Mouse (Mus musculus) liver, embryonic 14.5 days (tissue): ENCODE results near the gene Atxn1. TPM values are rescaled to one million over a fixed set of nuclear protein-coding genes. Genes with fewer than 3 reads are reported as not detected.

Source experiments
- ATAC-seq: fragments of 200-750 bp; cut with Nextera tagmentation; 2 replicates; pipeline ENCODE4 v1.8.0; 2017; ENCODE audit warnings: moderate number of reproducible peaks, mild to moderate bottlenecking, moderate library complexity; ENCODE audit not compliant: insufficient read depth
- DNase-seq, 3 experiments: peaks; one replicate each; pipeline ENCODE4 v3.0.0-alpha.2; 2012 to 2013; ENCODE audit warnings: low read depth in 3 of 3, low spot score in 3 of 3
- H3K27ac ChIP-seq: fragments of 300-500 bp; sonication (generic); 2 replicates; pipeline ENCODE4 v1.5.1; 2014; ENCODE audit warnings: moderate library complexity, mild to moderate bottlenecking, control low read depth, inconsistent platforms
- H3K27me3 ChIP-seq: fragments of 300-500 bp; sonication (generic); 2 replicates; pipeline ENCODE4 v1.6.1; 2014; ENCODE audit warnings: mild to moderate bottlenecking, low read length, moderate library complexity; ENCODE audit not compliant: control insufficient read depth, insufficient read depth
- H3K36me3 ChIP-seq: fragments of 300-500 bp; sonication (generic); replicated peaks from 2 replicates; pipeline ENCODE4 v1.6.1; 2014; ENCODE audit warnings: low read depth; ENCODE audit not compliant: control insufficient read depth, insufficient read depth
- H3K4me1 ChIP-seq, 2 experiments: fragments of 200-500 bp in 1 of 2; fragments of 300-500 bp in 1 of 2; sonication (generic) in 1 of 2; replicated peaks; 2 replicates each; pipeline ENCODE4 v1.6.1; 2012 to 2014; ENCODE audit warnings: antibody characterized with exemption in 1 of 2, inconsistent platforms in 1 of 2, low read length in 1 of 2; ENCODE audit not compliant: control insufficient read depth in 2 of 2, insufficient read depth in 2 of 2
- H3K4me2 ChIP-seq: fragments of 300-500 bp; sonication (generic); 2 replicates; pipeline ENCODE4 v1.6.1; 2014; ENCODE audit warnings: low read depth, mild to moderate bottlenecking, control low read depth, moderate library complexity
- H3K4me3 ChIP-seq, 2 experiments: fragments of 200-500 bp in 1 of 2; fragments of 300-500 bp in 1 of 2; sonication (generic) in 1 of 2; 2 replicates each; pipeline ENCODE4 v1.5.1; 2012 to 2014; ENCODE audit warnings: low read depth in 2 of 2, low read length in 2 of 2, mild to moderate bottlenecking in 2 of 2, control low read depth in 1 of 2, inconsistent platforms in 1 of 2, moderate library complexity in 1 of 2; ENCODE audit not compliant: insufficient read depth in 1 of 2
- H3K9ac ChIP-seq: fragments of 300-500 bp; sonication (generic); replicated peaks from 2 replicates; pipeline ENCODE4 v1.6.1; 2014; ENCODE audit warnings: mild to moderate bottlenecking, control low read depth, moderate library complexity
- H3K9me3 ChIP-seq: fragments of 300-500 bp; sonication (generic); 2 replicates; pipeline ENCODE4 v1.6.1; 2016; ENCODE audit warnings: low read length, mixed read lengths; ENCODE audit not compliant: control insufficient read depth
- CTCF ChIP-seq: IDR thresholded peaks from 2 replicates; pipeline ENCODE4 v1.5.1; 2016; ENCODE audit warnings: antibody characterized with exemption, low read depth, control low read depth
- EP300 ChIP-seq: IDR thresholded peaks from 2 replicates; pipeline ENCODE4 v1.6.1; 2016; ENCODE audit warnings: antibody characterized with exemption, low read depth
- WGBS: fragments of 180-500 bp; shearing (Covaris S2); extraction: QIAGEN DNeasy Blood & Tissue Kit; methylation state at CpG from one replicate; pipeline ENCODE4 v1.1.7; 2014; ENCODE audit not compliant: insufficient replicate concordance; 5-methylcytosine and 5-hydroxymethylcytosine counted together
- polyA plus RNA-seq, 2 experiments: library from polyadenylated mRNA; depleted of rRNA in 1 of 2; stranded (reverse) in 1 of 2; unstranded in 1 of 2; fragments of >200 nt; fragmentation: Nextera tagmentation in 1 of 2; extraction: Ambion mirVana in 1 of 2; gene quantifications; 2 replicates each; pipeline versions ENCODE4 v1.2.1 to v1.2.3; 2012 to 2014

The Atxn1 gene
- polyA plus RNA-seq, 2 experiments: 1.0 to 1.2 TPM

DNA sequence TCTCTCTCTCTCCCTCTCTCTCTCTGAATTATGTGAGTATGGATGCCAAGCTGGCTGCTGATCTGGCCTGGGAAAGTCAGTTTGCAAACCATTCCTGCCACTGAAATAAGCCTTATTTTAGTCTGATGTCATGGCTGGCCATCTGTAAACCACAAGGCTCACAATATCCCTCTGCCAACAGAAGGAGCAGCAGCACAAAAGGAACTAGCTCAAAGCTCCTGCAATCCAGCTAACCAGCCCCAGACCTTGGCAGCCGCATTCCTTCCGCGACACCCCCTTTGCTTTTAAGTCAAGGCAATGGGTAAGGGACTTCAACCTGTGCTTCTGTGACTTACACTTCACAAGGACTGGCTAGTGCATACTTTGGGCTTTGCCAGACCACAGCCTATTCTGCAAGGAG is 48.9 kb downstream of the Atxn1 start:
- Histone ChIP-seq H3K4me3 (no peak overlapping the region), H3K4me2 (no peak overlapping the region), H3K4me1 (peaks cover 3 to 17% of the 10 kb centered on the region in 2 experiments; a peak in 3 of 4 replicates), H3K27ac (no peak overlapping the region), H3K9ac (no peak overlapping the region), H3K36me3 (no peaks in the 10 kb centered on the region), H3K27me3 (no peaks in the 10 kb centered on the region), H3K9me3 (no peaks in the 10 kb centered on the region)
- no peak for TF ChIP-seq CTCF
- TF ChIP-seq EP300: no peak
- WGBS: 88% methylated on average over 3 of the region's 3 CpGs
- no peak for ATAC-seq
- no peak for DNase-seq

DNA sequence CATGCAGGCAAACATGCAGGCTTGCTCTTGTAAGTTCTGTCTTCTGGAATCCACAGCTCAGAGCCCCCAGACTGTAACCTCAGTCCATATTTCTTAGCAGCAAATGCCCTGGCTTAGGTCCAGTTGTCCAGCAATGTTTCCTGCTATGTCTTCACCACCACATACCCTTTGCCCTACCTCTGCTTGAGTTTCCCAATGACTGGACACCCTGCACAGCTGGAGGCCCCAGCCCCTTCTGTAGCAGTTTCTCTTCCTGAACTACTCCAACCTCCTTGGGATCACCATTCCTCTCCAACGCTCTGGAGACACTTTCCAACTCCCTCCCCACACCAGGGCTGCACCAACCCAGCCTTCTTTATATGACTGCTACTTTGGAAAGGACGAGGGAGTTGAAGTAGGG is 49.8 kb downstream of the Atxn1 start:
- WGBS: 49% methylated on average over 2 of the region's 2 CpGs
- H3K9ac ChIP-seq: no peak overlapping the region
- ATAC-seq (no peak), DNase-seq (no peak)
- H3K9me3 ChIP-seq: no peaks in the 10 kb centered on the region
- no peak overlapping the region for H3K27ac ChIP-seq
- no peak overlapping the region for H3K4me2 ChIP-seq
- TF ChIP-seq CTCF (no peak), EP300 (no peak)
- no peaks in the 10 kb centered on the region for H3K36me3 ChIP-seq
- peaks cover 3 to 17% of the 10 kb centered on the region in 2 experiments; a peak in 3 of 4 replicates for H3K4me1 ChIP-seq
- no peaks in the 10 kb centered on the region for H3K27me3 ChIP-seq
- H3K4me3 ChIP-seq: no peak overlapping the region

DNA sequence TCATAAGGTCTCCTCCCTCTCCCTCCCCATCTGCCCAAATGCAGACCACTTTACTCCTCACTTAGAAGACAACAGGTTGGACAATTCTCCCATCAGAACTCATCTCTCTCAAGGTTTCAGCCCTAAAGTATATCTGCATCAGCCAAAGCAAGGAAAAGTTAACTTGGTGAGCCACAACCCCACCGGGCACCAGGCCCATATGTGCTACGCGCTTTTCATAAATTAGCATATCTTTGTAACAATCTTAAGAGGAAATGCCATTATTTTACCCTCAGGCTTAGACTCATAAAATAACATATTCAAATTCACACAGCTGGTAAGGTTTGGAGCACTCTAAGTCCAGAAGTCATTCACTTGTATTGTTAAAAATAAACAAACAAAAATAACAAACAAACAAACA is 50.7 kb downstream of the Atxn1 start:
- Histone ChIP-seq H3K27ac (no peak overlapping the region), H3K4me2 (no peak overlapping the region), H3K9me3 (no peaks in the 10 kb centered on the region), H3K36me3 (no peaks in the 10 kb centered on the region), H3K4me1 (peaks cover 3 to 17% of the 10 kb centered on the region in 2 experiments; a peak in 3 of 4 replicates), H3K27me3 (no peaks in the 10 kb centered on the region), H3K4me3 (no peak overlapping the region), H3K9ac (no peak overlapping the region)
- 76% methylated on average over 3 of the region's 3 CpGs for WGBS
- TF ChIP-seq CTCF (no peak), EP300 (no peak)
- DNase-seq (no peak), ATAC-seq (no peak)

DNA sequence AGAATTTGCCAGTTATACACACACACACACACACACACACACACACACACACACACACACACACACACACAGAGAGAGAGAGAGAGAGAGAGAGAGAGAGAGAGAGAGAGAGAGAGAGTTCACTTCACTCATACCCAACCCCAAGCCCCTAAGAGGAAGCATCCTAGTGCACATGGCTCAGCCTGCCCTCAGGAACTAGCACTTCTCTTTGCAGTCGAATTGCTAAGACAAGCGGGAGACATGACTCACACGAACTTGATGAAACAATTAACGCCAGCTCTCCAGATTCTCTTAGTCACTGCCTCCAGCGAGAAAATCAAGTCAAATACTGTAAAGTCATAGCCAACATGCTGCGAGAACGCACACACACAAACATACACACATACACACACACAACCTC is 53.0 kb downstream of the Atxn1 start:
- Histone ChIP-seq H3K9ac (no peak overlapping the region), H3K27ac (no peak overlapping the region), H3K36me3 (no peaks in the 10 kb centered on the region), H3K27me3 (no peaks in the 10 kb centered on the region), H3K9me3 (no peaks in the 10 kb centered on the region), H3K4me3 (no peak overlapping the region), H3K4me2 (no peak overlapping the region), H3K4me1 (peaks cover 4 to 26% of the 10 kb centered on the region in 2 experiments; a peak in 3 of 4 replicates)
- TF ChIP-seq EP300 (no peak), CTCF (no peak)
- DNase-seq (no peak), ATAC-seq (no peak)
- WGBS: 43% methylated on average over 7 of the region's 7 CpGs

DNA sequence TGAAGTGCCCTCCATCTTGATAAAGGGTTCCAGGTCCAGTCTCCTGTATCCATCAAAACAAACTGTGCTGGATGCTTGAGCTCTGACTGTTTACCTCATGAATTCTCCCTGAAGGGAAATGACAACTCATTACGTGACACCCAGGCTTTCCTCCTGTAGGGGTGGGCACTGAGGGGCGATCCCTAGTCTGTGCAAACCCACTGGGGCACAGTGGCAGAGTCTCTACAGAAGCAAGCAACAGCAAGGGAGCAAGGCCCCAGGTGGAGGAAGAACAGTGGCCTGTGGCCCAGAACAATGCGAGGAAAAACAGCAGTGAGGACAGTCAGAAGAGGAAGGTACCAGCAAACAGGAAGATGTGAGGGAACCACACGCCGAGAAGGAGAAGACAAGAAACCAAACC is 53.7 kb downstream of the Atxn1 start:
- no peak for TF ChIP-seq EP300
- TF ChIP-seq CTCF: no peak
- DNase-seq (no peak), ATAC-seq (no peak)
- Histone ChIP-seq H3K27me3 (no peaks in the 10 kb centered on the region), H3K4me3 (no peak overlapping the region), H3K4me1 (peaks cover 4 to 24% of the 10 kb centered on the region in 2 experiments; a peak in 2 of 4 replicates), H3K27ac (no peak overlapping the region), H3K9me3 (no peaks in the 10 kb centered on the region), H3K9ac (no peak overlapping the region), H3K4me2 (no peak overlapping the region), H3K36me3 (no peaks in the 10 kb centered on the region)
- 48% methylated on average over 5 of the region's 5 CpGs for WGBS
